Mouse (Mus musculus) kidney, postnatal 14 days (tissue): Measurements from ENCODE around the gene Isca1.
"Not testable (repeated sequence)": the region's sequence is repeated elsewhere in the genome, so short reads cannot be mapped to it uniquely, and the experiment has no call there.

Experiments used
- DNase-seq: peaks from one replicate; pipeline ENCODE4 v3.0.0; 2022; ENCODE audit warnings: mixed read lengths

Gene Isca1

GRCm38 (mm10) chr13:59769296-59770163 lies at the start of gene Isca1:
TSS of gene Isca1 (minus strand) at chr13:59769810.
- DNase-seq: peak; percentile 99

GRCm38 (mm10) chr13:59817352-59817751 lies 47.7 kb upstream of the Isca1 start:
- no peak for DNase-seq

- no peak for DNase-seq
These were observed 44.5 kb upstream of the Isca1 start for GRCm38 (mm10) chr13:59814109-59814591.

GRCm38 (mm10) chr13:59811581-59811980 lies 42.0 kb upstream of the Isca1 start:
- DNase-seq: no peak

GRCm38 (mm10) chr13:59801000-59801399 lies 31.4 kb upstream of the Isca1 start:
- peak; percentile 14 for DNase-seq

GRCm38 (mm10) chr13:59800077-59800476 lies 30.5 kb upstream of the Isca1 start:
- DNase-seq: no peak

GRCm38 (mm10) chr13:59798306-59798705 lies 28.7 kb upstream of the Isca1 start:
- DNase-seq: no peak

- DNase-seq: no peak
These were observed 26.8 kb upstream of the Isca1 start for GRCm38 (mm10) chr13:59796466-59796848.

GRCm38 (mm10) chr13:59795807-59796465 lies 26.3 kb upstream of the Isca1 start:
- DNase-seq: no peak

GRCm38 (mm10) chr13:59794786-59795185 lies 25.2 kb upstream of the Isca1 start:
- no peak for DNase-seq

GRCm38 (mm10) chr13:59782145-59782544 lies 12.5 kb upstream of the Isca1 start, which contains the start of gene Gm49354:
TSS of gene Gm49354 (minus strand) at chr13:59782245.
- DNase-seq: no peak

- not testable (repeated sequence) for DNase-seq
These were observed 10.2 kb upstream of the Isca1 start for GRCm38 (mm10) chr13:59779744-59780264.

- DNase-seq: no peak
These were observed 9.6 kb upstream of the Isca1 start for GRCm38 (mm10) chr13:59779213-59779612.

GRCm38 (mm10) chr13:59775168-59775567 lies 5.6 kb upstream of the Isca1 start:
- no peak for DNase-seq

- peak; percentile 85 for DNase-seq
These were observed 1.6 kb upstream of the Isca1 start for GRCm38 (mm10) chr13:59771257-59771656.

- DNase-seq: no peak
These were observed 1.2 kb upstream of the Isca1 start for GRCm38 (mm10) chr13:59770847-59771246.

GRCm38 (mm10) chr13:59770164-59770562 lies 553 bp upstream of the Isca1 start:
- DNase-seq: peak; percentile 88

- no peak for DNase-seq
These were observed 1.1 kb downstream of the Isca1 start for GRCm38 (mm10) chr13:59768531-59768930.

GRCm38 (mm10) chr13:59766786-59767515 lies 2.7 kb downstream of the Isca1 start:
- DNase-seq: peak; percentile 79

GRCm38 (mm10) chr13:59762791-59763190 lies 6.8 kb downstream of the Isca1 start:
- no peak for DNase-seq

- peak; percentile 36 for DNase-seq
These were observed 12.7 kb downstream of the Isca1 start for GRCm38 (mm10) chr13:59756906-59757305.

- no peak for DNase-seq
These were observed 19.3 kb downstream of the Isca1 start for GRCm38 (mm10) chr13:59750310-59750709.

GRCm38 (mm10) chr13:59746711-59747110 lies 22.9 kb downstream of the Isca1 start, which contains the start of gene 1700014D04Rik:
TSS of gene 1700014D04Rik (minus strand) at chr13:59746752.
- DNase-seq: no peak
